Mouse (Mus musculus): ENCODE measurements around the gene Agpat2. TPM values are rescaled to one million over a fixed set of nuclear protein-coding genes. Genes with fewer than 3 reads are reported as not detected.

The Agpat2 gene
- polyA plus RNA-seq, 1 experiment from 2014 or later = 65.7 TPM

DNA sequence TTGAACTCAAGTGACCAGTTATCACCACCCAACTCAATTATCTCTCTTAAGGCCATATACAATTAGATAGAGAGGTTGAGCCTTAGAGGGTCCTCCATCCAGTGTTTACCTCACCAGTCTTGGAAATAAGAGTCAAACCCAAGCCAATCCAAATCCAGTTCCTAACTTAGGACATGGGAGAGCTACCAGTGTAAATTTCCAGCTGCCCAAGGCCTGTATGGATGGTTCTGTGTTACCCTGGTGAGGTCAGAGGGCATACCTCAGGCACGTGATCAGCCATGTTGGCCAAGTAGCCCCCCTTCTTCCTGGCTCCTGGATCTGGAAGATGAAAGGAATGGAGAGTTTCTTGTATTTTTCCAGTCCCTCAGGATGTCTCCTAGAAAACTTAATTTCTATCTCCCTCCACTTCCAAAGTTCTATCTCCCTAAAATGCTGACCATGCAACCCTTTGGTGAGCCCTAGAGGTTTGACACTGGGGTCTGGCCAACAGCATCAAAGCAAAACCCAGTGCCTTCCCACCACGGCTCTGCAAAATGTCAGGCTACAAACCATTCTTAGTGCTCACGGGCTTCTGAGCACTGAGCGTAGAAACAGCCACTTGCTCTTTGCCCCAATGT, 33.2 kb upstream of the Agpat2 start:
- 77% methylated on average over 4 of the region's 4 CpGs for WGBS (ENCODE audit: insufficient replicate concordance)
- peaks cover 19% of the 10 kb centered on the region for H3K4me1 ChIP-seq (ENCODE audit: control insufficient read depth, low read depth, low read length)
- H3K9ac ChIP-seq (ENCODE audit: low read depth, low read length) = no peak overlapping the region
- no peak overlapping the region for H3K27ac ChIP-seq (ENCODE audit: low read length)
- H3K4me3 ChIP-seq (ENCODE audit: low read depth, low read length) = no peak overlapping the region
- H3K27me3 ChIP-seq (ENCODE audit: control insufficient read depth, insufficient read depth, low read depth, low read length) = no peaks in the 10 kb centered on the region
- H3K9me3 ChIP-seq (replicated peaks; ENCODE audit: control insufficient read depth, low read length) = no peaks in the 10 kb centered on the region
- peaks cover 13% of the 10 kb centered on the region for H3K36me3 ChIP-seq (ENCODE audit: control insufficient read depth, insufficient read depth)
- no peak for ATAC-seq (ENCODE audit: low read depth)
- H3K4me2 ChIP-seq (ENCODE audit: low read depth, low read length) = no peak overlapping the region

DNA sequence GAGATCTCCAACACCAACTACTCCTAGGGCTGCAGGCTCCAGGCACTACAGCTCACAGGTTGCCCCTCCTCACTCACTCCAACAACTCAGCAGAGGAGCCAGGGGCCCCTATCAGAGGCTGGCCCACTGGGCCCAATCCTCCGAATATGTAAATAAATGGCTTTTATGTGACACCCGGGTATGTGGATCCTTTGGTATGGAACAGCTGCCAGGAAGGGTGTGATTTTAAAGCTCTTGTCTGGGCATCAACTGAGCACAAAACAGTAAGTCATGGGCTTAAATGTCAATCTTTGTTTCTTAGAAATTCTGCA, 32.1 kb upstream of the Agpat2 start:
- no peak overlapping the region for H3K4me3 ChIP-seq (ENCODE audit: low read depth, low read length)
- no peak for ATAC-seq (ENCODE audit: low read depth)
- peaks cover 13% of the 10 kb centered on the region for H3K36me3 ChIP-seq (ENCODE audit: control insufficient read depth, insufficient read depth)
- H3K27ac ChIP-seq (ENCODE audit: low read length) = no peak overlapping the region
- H3K4me2 ChIP-seq (ENCODE audit: low read depth, low read length) = no peak overlapping the region
- no peak overlapping the region for H3K9ac ChIP-seq (ENCODE audit: low read depth, low read length)
- 44% methylated on average over 2 of the region's 2 CpGs for WGBS (ENCODE audit: insufficient replicate concordance)
- H3K27me3 ChIP-seq (ENCODE audit: control insufficient read depth, insufficient read depth, low read depth, low read length) = no peaks in the 10 kb centered on the region
- no peaks in the 10 kb centered on the region for H3K9me3 ChIP-seq (replicated peaks; ENCODE audit: control insufficient read depth, low read length)
- H3K4me1 ChIP-seq (ENCODE audit: control insufficient read depth, low read depth, low read length) = peaks cover 19% of the 10 kb centered on the region

GRCm38 (mm10) chr2:26635489-26636324, 31.5 kb upstream of the Agpat2 start:
- no peaks in the 10 kb centered on the region for H3K9me3 ChIP-seq (replicated peaks; ENCODE audit: control insufficient read depth, low read length)
- no peak overlapping the region for H3K4me3 ChIP-seq (ENCODE audit: low read depth, low read length)
- H3K36me3 ChIP-seq (ENCODE audit: control insufficient read depth, insufficient read depth) = peaks cover 13% of the 10 kb centered on the region
- H3K4me1 ChIP-seq (ENCODE audit: control insufficient read depth, low read depth, low read length) = peaks cover 18% of the 10 kb centered on the region
- no peak for ATAC-seq (ENCODE audit: low read depth)
- no peaks in the 10 kb centered on the region for H3K27me3 ChIP-seq (ENCODE audit: control insufficient read depth, insufficient read depth, low read depth, low read length)
- H3K27ac ChIP-seq (ENCODE audit: low read length) = no peak overlapping the region
- H3K4me2 ChIP-seq (ENCODE audit: low read depth, low read length) = no peak overlapping the region
- H3K9ac ChIP-seq (ENCODE audit: low read depth, low read length) = no peak overlapping the region
- 65% methylated on average over 21 of the region's 21 CpGs for WGBS (ENCODE audit: insufficient replicate concordance)

GRCm38 (mm10) chr2:26634629-26635488, 30.6 kb upstream of the Agpat2 start:
- peaks cover 13% of the 10 kb centered on the region for H3K4me1 ChIP-seq (ENCODE audit: control insufficient read depth, low read depth, low read length)
- no peaks in the 10 kb centered on the region for H3K27me3 ChIP-seq (ENCODE audit: control insufficient read depth, insufficient read depth, low read depth, low read length)
- 35% methylated on average over 12 of the region's 12 CpGs for WGBS (ENCODE audit: insufficient replicate concordance)
- ATAC-seq (ENCODE audit: low read depth) = no peak
- no peak overlapping the region for H3K27ac ChIP-seq (ENCODE audit: low read length)
- no peak overlapping the region for H3K4me2 ChIP-seq (ENCODE audit: low read depth, low read length)
- no peak overlapping the region for H3K9ac ChIP-seq (ENCODE audit: low read depth, low read length)
- H3K36me3 ChIP-seq (ENCODE audit: control insufficient read depth, insufficient read depth) = peaks cover 13% of the 10 kb centered on the region
- no peaks in the 10 kb centered on the region for H3K9me3 ChIP-seq (replicated peaks; ENCODE audit: control insufficient read depth, low read length)
- H3K4me3 ChIP-seq (ENCODE audit: low read depth, low read length) = no peak overlapping the region

DNA sequence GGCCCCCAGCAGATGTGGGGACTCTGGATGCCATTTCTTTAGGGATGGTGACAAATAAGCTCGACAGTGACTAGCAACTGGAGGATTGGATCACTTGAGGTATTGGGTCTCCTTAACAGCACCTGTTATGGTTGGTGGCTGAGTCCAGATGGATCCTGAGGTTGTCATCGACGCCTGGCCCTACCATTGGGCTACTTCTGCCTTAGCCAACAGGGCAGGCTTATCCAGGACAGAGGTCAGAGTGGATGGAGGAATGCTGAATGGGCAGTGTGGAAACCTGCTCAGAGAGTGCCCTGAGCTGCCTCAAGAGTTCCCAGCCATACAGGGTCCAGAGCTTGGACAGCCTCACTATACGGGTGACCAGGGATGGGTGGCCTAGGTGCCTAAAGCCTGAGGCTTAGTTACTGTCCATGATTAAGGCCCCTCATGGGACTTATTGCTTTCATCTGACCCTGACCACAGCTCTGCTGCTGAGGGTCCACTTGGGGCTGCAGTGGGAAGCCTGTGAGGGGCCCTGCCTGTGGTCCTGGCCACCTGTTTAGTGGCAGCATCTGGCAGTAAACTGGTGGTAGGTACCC, 29.8 kb upstream of the Agpat2 start:
- Histone ChIP-seq H3K4me2 (ENCODE audit: low read depth, low read length) (no peak overlapping the region), H3K27ac (ENCODE audit: low read length) (no peak overlapping the region), H3K36me3 (ENCODE audit: control insufficient read depth, insufficient read depth) (peaks cover 13% of the 10 kb centered on the region), H3K4me1 (ENCODE audit: control insufficient read depth, low read depth, low read length) (peaks cover 10% of the 10 kb centered on the region), H3K9ac (ENCODE audit: low read depth, low read length) (no peak overlapping the region), H3K4me3 (ENCODE audit: low read depth, low read length) (no peak overlapping the region), H3K27me3 (ENCODE audit: control insufficient read depth, insufficient read depth, low read depth, low read length) (peaks cover 4% of the 10 kb centered on the region; the same call in 1 of the 2 replicates), H3K9me3 (replicated peaks; ENCODE audit: control insufficient read depth, low read length) (no peaks in the 10 kb centered on the region)
- WGBS (ENCODE audit: insufficient replicate concordance) = 56% methylated on average over 4 of the region's 4 CpGs
- ATAC-seq (ENCODE audit: low read depth) = no peak

GRCm38 (mm10) chr2:26632541-26633395, 28.6 kb upstream of the Agpat2 start:
- Histone ChIP-seq H3K9me3 (replicated peaks; ENCODE audit: control insufficient read depth, low read length) (no peaks in the 10 kb centered on the region), H3K36me3 (ENCODE audit: control insufficient read depth, insufficient read depth) (peaks cover 10% of the 10 kb centered on the region)
- WGBS (ENCODE audit: insufficient replicate concordance) = 67% methylated on average over 16 of the region's 16 CpGs

DNA sequence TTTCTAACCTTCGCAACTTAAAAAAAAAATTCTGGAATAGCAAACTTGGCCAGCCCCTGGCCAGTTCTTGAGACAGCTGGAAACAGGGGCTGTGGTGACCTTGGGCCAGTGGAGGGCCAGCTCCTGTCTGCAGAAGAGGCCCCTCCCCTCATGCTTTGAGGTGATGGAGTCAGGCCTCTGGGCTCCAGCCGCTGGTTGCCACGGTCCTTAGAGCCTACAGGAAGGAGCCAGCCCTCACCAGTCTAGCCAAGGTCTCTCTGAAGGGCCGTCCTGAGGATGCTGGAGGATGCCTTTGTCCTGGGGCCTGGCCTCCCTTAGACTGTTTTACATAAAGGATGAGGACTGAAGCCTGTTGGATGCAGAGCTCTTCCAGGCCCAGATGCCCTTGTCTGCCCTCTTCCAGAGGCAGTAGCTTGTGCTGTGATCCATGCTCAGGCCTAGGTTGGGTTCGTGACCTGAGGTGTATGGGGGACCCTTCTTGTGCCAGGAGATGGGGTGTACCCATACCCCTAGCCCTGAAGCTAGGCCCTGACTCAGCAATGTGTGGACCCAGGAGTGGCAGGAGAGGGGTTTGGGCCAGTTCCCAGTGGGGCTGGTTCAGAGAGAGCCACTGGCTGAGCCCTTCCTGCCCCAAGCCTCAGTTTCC, 24.7 kb upstream of the Agpat2 start:
- Histone ChIP-seq H3K4me2 (ENCODE audit: low read depth, low read length) (peak overlapping the region; percentile 80), H3K9me3 (replicated peaks; ENCODE audit: control insufficient read depth, low read length) (no peaks in the 10 kb centered on the region), H3K27me3 (ENCODE audit: control insufficient read depth, insufficient read depth, low read depth, low read length) (peaks cover 21% of the 10 kb centered on the region), H3K36me3 (ENCODE audit: control insufficient read depth, insufficient read depth) (no peaks in the 10 kb centered on the region), H3K27ac (ENCODE audit: low read length) (no peak overlapping the region), H3K4me3 (ENCODE audit: low read depth, low read length) (peak overlapping the region; percentile 58), H3K4me1 (ENCODE audit: control insufficient read depth, low read depth, low read length) (no peaks in the 10 kb centered on the region), H3K9ac (ENCODE audit: low read depth, low read length) (peak overlapping the region; percentile 55; the same call in 1 of the 2 replicates)
- 30% methylated on average over 5 of the region's 5 CpGs for WGBS (ENCODE audit: insufficient replicate concordance)
- no peak for ATAC-seq (ENCODE audit: low read depth)

More at GRCm38 (mm10) chr2:26632541-26633395, 28.6 kb upstream of the Agpat2 start:
- H3K4me2 ChIP-seq (ENCODE audit: low read depth, low read length) = no peak overlapping the region
- no peak for ATAC-seq (ENCODE audit: low read depth)
- H3K4me3 ChIP-seq (ENCODE audit: low read depth, low read length) = no peak overlapping the region
- H3K9ac ChIP-seq (ENCODE audit: low read depth, low read length) = no peak overlapping the region
- H3K27me3 ChIP-seq (ENCODE audit: control insufficient read depth, insufficient read depth, low read depth, low read length) = peaks cover 15% of the 10 kb centered on the region
- no peaks in the 10 kb centered on the region; the same call in 1 of the 2 replicates for H3K4me1 ChIP-seq (ENCODE audit: control insufficient read depth, low read depth, low read length)
- no peak overlapping the region for H3K27ac ChIP-seq (ENCODE audit: low read length)

Data from liver, embryonic 16.5 days (tissue).